28 mouse cellular contexts compared by ENCODE assay signal in genomic region chr3:95534927-95535326, GRCm38 (mm10). TPM values are rescaled to one million over a fixed set of nuclear protein-coding genes. Genes with fewer than 3 reads are reported as not detected.
A peak's percentile ranks its signal among the peaks of the same experiment; 100 is the strongest.
DNase-seq lines count a peak whose midpoint lies in the region; ATAC-seq and TF ChIP-seq lines count a peak whose summit lies in the region.
"Had no signal": no experiment of that assay in that cellular context is flagged by ENCODE, and none has a peak within 500 bp of the region (broad histone marks: within the 10 kb centered on the region; RNA-seq: fewer than 3 reads in every experiment).

No protein-coding gene starts in this region.

- H3K9me3 ChIP-seq in intestine, postnatal 0 days (ENCODE audit: control insufficient read depth) = no peaks in the 10 kb centered on the region
- H3K9me3 ChIP-seq in intestine, embryonic 16.5 days (ENCODE audit: control insufficient read depth, low read length) = no peaks in the 10 kb centered on the region
- H3K9me3 ChIP-seq in lung, postnatal 0 days (ENCODE audit: low read length) = no peaks in the 10 kb centered on the region
- H3K9me3 ChIP-seq: embryonic facial prominence, embryonic 12.5 days; embryonic facial prominence, embryonic 15.5 days; forebrain, embryonic 12.5 days; forebrain, embryonic 15.5 days; heart, embryonic 15.5 days; hindbrain, embryonic 10.5 days; hindbrain, embryonic 13.5 days had no signal

- H3K27me3 ChIP-seq in intestine, postnatal 0 days (replicated peaks; ENCODE audit: control insufficient read depth, insufficient read depth, low read length) = no peaks in the 10 kb centered on the region
- no peaks in the 10 kb centered on the region for H3K27me3 ChIP-seq in intestine, embryonic 16.5 days (replicated peaks; ENCODE audit: control insufficient read depth, insufficient read depth, low read length)
- H3K27me3 ChIP-seq in lung, postnatal 0 days (replicated peaks; ENCODE audit: insufficient read depth, low read length) = no peaks in the 10 kb centered on the region
- H3K27me3 ChIP-seq: embryonic facial prominence, embryonic 12.5 days; embryonic facial prominence, embryonic 15.5 days; forebrain, embryonic 12.5 days; forebrain, embryonic 15.5 days; heart, embryonic 12.5 days; heart, embryonic 15.5 days; hindbrain, embryonic 13.5 days had no signal

- TF ChIP-seq POLR2A in lung, adult 2 months (IDR thresholded peaks at IDR 0.05; ENCODE audit: borderline replicate concordance, extremely low read depth, low read depth, low read length) = no peak

- no peak for ATAC-seq in intestine, postnatal 0 days
- no peak for ATAC-seq in intestine, embryonic 16.5 days
- ATAC-seq in lung, postnatal 0 days = no peak
- ATAC-seq: CD4-positive, CD25-positive, alpha-beta regulatory T cell, adult 4 months; forebrain, embryonic 15.5 days; hindbrain, embryonic 16.5 days had no signal

- no peaks in the 10 kb centered on the region for H3K4me1 ChIP-seq in intestine, postnatal 0 days (replicated peaks; ENCODE audit: control insufficient read depth, insufficient read depth, low read length)
- H3K4me1 ChIP-seq in intestine, embryonic 16.5 days (ENCODE audit: control insufficient read depth, insufficient read depth, low read length) = no peaks in the 10 kb centered on the region
- no peaks in the 10 kb centered on the region for H3K4me1 ChIP-seq in lung, postnatal 0 days (ENCODE audit: insufficient read depth, low read depth, low read length)
- no peaks in the 10 kb centered on the region for H3K4me1 ChIP-seq in lung, adult 2 months (ENCODE audit: control insufficient read depth, insufficient read depth, low read length)
- H3K4me1 ChIP-seq: embryonic facial prominence, embryonic 12.5 days; embryonic facial prominence, embryonic 15.5 days; forebrain, embryonic 12.5 days; forebrain, embryonic 15.5 days; heart, embryonic 12.5 days; heart, embryonic 15.5 days; hindbrain, embryonic 10.5 days; hindbrain, embryonic 13.5 days had no signal

- WGBS in intestine, postnatal 0 days = 77% methylated on average over 1 of the region's 1 CpGs
- 97% methylated on average over 1 of the region's 1 CpGs for WGBS in intestine, embryonic 16.5 days
- WGBS in lung, postnatal 0 days = 59% methylated on average over 1 of the region's 1 CpGs
- 79% methylated on average over 1 of the region's 1 CpGs for WGBS in lung, adult 2 months

- H3K4me3 ChIP-seq in intestine, postnatal 0 days (ENCODE audit: low read depth, low read length) = no peak overlapping the region
- H3K4me3 ChIP-seq in intestine, embryonic 16.5 days (ENCODE audit: low read length) = no peak overlapping the region
- H3K4me3 ChIP-seq in lung, postnatal 0 days (ENCODE audit: low read depth, low read length) = no peak overlapping the region
- H3K4me3 ChIP-seq in lung, adult 2 months (replicated peaks; ENCODE audit: extremely low read depth, low read depth, low read length) = no peak overlapping the region
- H3K4me3 ChIP-seq: embryonic facial prominence, embryonic 12.5 days; embryonic facial prominence, embryonic 15.5 days; forebrain, embryonic 12.5 days; forebrain, embryonic 15.5 days; heart, embryonic 12.5 days; heart, embryonic 15.5 days; hindbrain, embryonic 10.5 days; hindbrain, embryonic 13.5 days had no signal

- peaks cover 12% of the 10 kb centered on the region for H3K36me3 ChIP-seq in intestine, postnatal 0 days (ENCODE audit: control insufficient read depth, insufficient read depth)
- no peaks in the 10 kb centered on the region for H3K36me3 ChIP-seq in intestine, embryonic 16.5 days (ENCODE audit: control insufficient read depth, insufficient read depth, low read length)
- no peaks in the 10 kb centered on the region for H3K36me3 ChIP-seq in lung, postnatal 0 days (ENCODE audit: insufficient read depth, low read length)
- H3K36me3 ChIP-seq: embryonic facial prominence, embryonic 12.5 days; embryonic facial prominence, embryonic 15.5 days; forebrain, embryonic 12.5 days; forebrain, embryonic 15.5 days; heart, embryonic 12.5 days; heart, embryonic 15.5 days; hindbrain, embryonic 10.5 days; hindbrain, embryonic 13.5 days had no signal

- TF ChIP-seq CTCF in intestine, postnatal 0 days (IDR thresholded peaks at IDR 0.05; ENCODE audit: low read depth) = 0 out of 2 replicates have a peak, but pooled peaks have one; percentile 2
- peak; percentile 3; the same call in 1 of the 2 replicates for TF ChIP-seq CTCF in lung, postnatal 0 days (IDR thresholded peaks at IDR 0.05)
- TF ChIP-seq CTCF in lung, adult 2 months (IDR thresholded peaks at IDR 0.05; ENCODE audit: insufficient read depth, low read length) = no peak

- H3K4me2 ChIP-seq in intestine, postnatal 0 days (replicated peaks; ENCODE audit: low read depth) = no peak overlapping the region
- no peak overlapping the region for H3K4me2 ChIP-seq in intestine, embryonic 16.5 days (ENCODE audit: low read depth, low read length)
- no peak overlapping the region for H3K4me2 ChIP-seq in lung, postnatal 0 days (replicated peaks; ENCODE audit: low read depth, low read length)
- H3K4me2 ChIP-seq: embryonic facial prominence, embryonic 12.5 days; embryonic facial prominence, embryonic 15.5 days; forebrain, embryonic 12.5 days; forebrain, embryonic 15.5 days; heart, embryonic 12.5 days; heart, embryonic 15.5 days; hindbrain, embryonic 13.5 days had no signal

- H3K9ac ChIP-seq in intestine, postnatal 0 days (ENCODE audit: low read depth, low read length) = no peak overlapping the region
- H3K9ac ChIP-seq in intestine, embryonic 16.5 days (ENCODE audit: low read depth, low read length) = no peak overlapping the region
- H3K9ac ChIP-seq in lung, postnatal 0 days (replicated peaks; ENCODE audit: low read depth) = no peak overlapping the region
- H3K9ac ChIP-seq: embryonic facial prominence, embryonic 12.5 days; embryonic facial prominence, embryonic 15.5 days; forebrain, embryonic 12.5 days; forebrain, embryonic 15.5 days; heart, embryonic 12.5 days; heart, embryonic 15.5 days; hindbrain, embryonic 13.5 days had no signal

- no peak overlapping the region for H3K27ac ChIP-seq in intestine, postnatal 0 days (ENCODE audit: low read depth, low read length)
- no peak overlapping the region for H3K27ac ChIP-seq in intestine, embryonic 16.5 days (ENCODE audit: low read length)
- H3K27ac ChIP-seq in lung, postnatal 0 days (ENCODE audit: low read length) = no peak overlapping the region
- H3K27ac ChIP-seq: embryonic facial prominence, embryonic 12.5 days; embryonic facial prominence, embryonic 15.5 days; forebrain, embryonic 12.5 days; forebrain, embryonic 15.5 days; heart, embryonic 15.5 days; hindbrain, embryonic 10.5 days; hindbrain, embryonic 13.5 days had no signal

- no peak for TF ChIP-seq EP300 in lung, postnatal 0 days (IDR thresholded peaks at IDR 0.05)

- DNase-seq in lung, postnatal 0 days (ENCODE audit: low spot score) = no peak
- DNase-seq in lung, adult 2 months = no peak
- peak; percentile 32 for DNase-seq in R1 (ENCODE audit: low read depth, low spot score)
- DNase-seq in kidney, postnatal 10 days = no peak
- no peak for DNase-seq in cerebellum, adult 11 months
- DNase-seq: adrenal gland, postnatal 10 days; adrenal gland, postnatal 36 days; cerebellum, adult 2 months; cerebellum, adult 9-11 months; cerebellum, postnatal 25 days; gastrocnemius, postnatal 25 days; heart, adult 18-20 months; heart, postnatal 10 days; heart, postnatal 36 days had no signal

RNA-seq across cellular contexts. Expression of gene Ctss, which starts 8.3 kb away (rescaled TPM):
- 195 and 202 TPM in 2 replicates for polyA plus RNA-seq in intestine, postnatal 0 days (2015; fragmentation: Nextera tagmentation; extraction: Ambion mirVana)
- polyA plus RNA-seq in intestine, embryonic 16.5 days (2015; fragmentation: Nextera tagmentation; extraction: Ambion mirVana) = 33.5 and 34.7 TPM in 2 replicates
- polyA plus RNA-seq in lung, postnatal 0 days (2015; fragmentation: Nextera tagmentation; extraction: Ambion mirVana) = 109 and 115 TPM in 2 replicates
- 47.8 and 82.1 TPM in 2 replicates for polyA plus RNA-seq in lung, adult 2 months (2012; rRNA removed)
- polyA plus RNA-seq: C2C12 had no signal

RNA-seq across cellular contexts. Expression of gene Hormad1, which starts 24.6 kb away (rescaled TPM):
- polyA plus RNA-seq in intestine, postnatal 0 days (2015; fragmentation: Nextera tagmentation; extraction: Ambion mirVana) = not detected in 2 replicates
- polyA plus RNA-seq in intestine, embryonic 16.5 days (2015; fragmentation: Nextera tagmentation; extraction: Ambion mirVana) = 0.10 TPM in 1 of 2 replicates, not detected in the other
- not detected in 2 replicates for polyA plus RNA-seq in lung, postnatal 0 days (2015; fragmentation: Nextera tagmentation; extraction: Ambion mirVana)
- not detected in 2 replicates for polyA plus RNA-seq in lung, adult 2 months (2012; rRNA removed)
- polyA plus RNA-seq: C2C12; CD4-positive, CD25-positive, alpha-beta regulatory T cell, adult 4 months; cerebellum, adult 2 months; embryonic facial prominence, embryonic 12.5 days; embryonic facial prominence, embryonic 15.5 days; forebrain, embryonic 12.5 days; forebrain, embryonic 15.5 days; gonadal fat pad, adult 2 months; heart, embryonic 12.5 days; heart, embryonic 15.5 days; hindbrain, embryonic 10.5 days; hindbrain, embryonic 13.5 days; hindbrain, embryonic 16.5 days had no signal

RNA-seq across cellular contexts. Expression of gene Ctsk, which starts 35.9 kb away (rescaled TPM):
- polyA plus RNA-seq in intestine, postnatal 0 days (2015; fragmentation: Nextera tagmentation; extraction: Ambion mirVana) = 9.1 and 9.8 TPM in 2 replicates
- 8.0 and 8.7 TPM in 2 replicates for polyA plus RNA-seq in intestine, embryonic 16.5 days (2015; fragmentation: Nextera tagmentation; extraction: Ambion mirVana)
- 8.2 and 8.8 TPM in 2 replicates for polyA plus RNA-seq in lung, postnatal 0 days (2015; fragmentation: Nextera tagmentation; extraction: Ambion mirVana)
- polyA plus RNA-seq in lung, adult 2 months (2012; rRNA removed) = 6.7 and 13.0 TPM in 2 replicates

RNA-seq across cellular contexts. Expression of gene Golph3l, which starts 53.8 kb away (rescaled TPM):
- 26.9 and 27.6 TPM in 2 replicates for polyA plus RNA-seq in intestine, postnatal 0 days (2015; fragmentation: Nextera tagmentation; extraction: Ambion mirVana)
- polyA plus RNA-seq in intestine, embryonic 16.5 days (2015; fragmentation: Nextera tagmentation; extraction: Ambion mirVana) = 42.6 and 44.3 TPM in 2 replicates
- 23.1 and 25.3 TPM in 2 replicates for polyA plus RNA-seq in lung, postnatal 0 days (2015; fragmentation: Nextera tagmentation; extraction: Ambion mirVana)
- 4.5 and 10.0 TPM in 2 replicates for polyA plus RNA-seq in lung, adult 2 months (2012; rRNA removed)
